Mouse (Mus musculus) B cell, adult 67 days (primary cell): ENCODE data around the gene Tex19.1. TPM values are rescaled to one million over a fixed set of nuclear protein-coding genes. Genes with fewer than 3 reads are reported as not detected.

Experiments used
- total RNA-seq, 2 experiments: library from RNA; stranded (reverse); gene quantifications; 4 replicates each; pipeline ENCODE4 v1.2.4; 2023

The Tex19.1 gene
- total RNA-seq, result not detected

DNA sequence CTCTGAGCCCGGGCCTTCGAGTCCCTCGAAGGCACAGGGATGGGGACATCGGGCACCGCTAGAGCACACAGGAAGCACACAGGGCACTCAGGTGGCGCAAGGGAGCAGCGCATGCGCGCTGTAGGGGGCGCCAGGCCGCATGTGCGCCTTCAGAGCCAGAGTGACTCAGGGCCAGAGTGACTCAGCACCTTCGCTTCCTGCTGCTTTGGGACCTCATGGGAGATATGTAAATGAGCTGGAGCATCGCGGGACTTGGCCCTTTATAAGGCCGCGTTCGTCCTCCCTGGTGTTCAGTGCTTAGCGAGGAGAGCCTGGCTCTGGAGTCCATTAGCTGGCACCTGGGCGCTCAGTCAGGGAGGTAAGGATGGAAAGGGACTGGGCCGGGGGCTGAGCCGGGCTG, at the start of gene Tex19.1:
Gene Tex19.1 (plus strand): TSS at position 279 of the 400 bp plus-strand sequence.

DNA sequence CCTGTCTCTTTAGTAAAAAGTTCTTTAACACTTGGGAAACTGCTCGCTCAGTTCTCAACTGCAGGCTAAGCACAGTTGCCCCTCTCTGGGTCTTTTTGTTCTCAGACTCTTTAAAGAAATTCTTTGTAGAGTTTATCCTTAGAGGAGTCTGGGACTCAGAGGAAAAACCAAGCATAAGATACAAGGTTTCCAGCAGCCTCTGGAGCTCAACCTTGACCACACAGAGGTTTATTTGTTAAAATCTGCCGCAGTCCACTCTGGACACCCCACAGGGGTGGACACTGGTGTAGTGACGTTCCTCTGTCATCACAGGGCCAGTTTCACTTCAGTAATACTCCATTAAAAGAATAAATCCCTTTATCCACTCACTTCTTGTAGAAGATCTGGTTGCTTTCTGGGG, 27.4 kb upstream of the Tex19.1 start, which contains the start of gene Tex19.2:
Gene Tex19.2 (minus strand): TSS at position 101 of the 400 bp plus-strand sequence.

DNA sequence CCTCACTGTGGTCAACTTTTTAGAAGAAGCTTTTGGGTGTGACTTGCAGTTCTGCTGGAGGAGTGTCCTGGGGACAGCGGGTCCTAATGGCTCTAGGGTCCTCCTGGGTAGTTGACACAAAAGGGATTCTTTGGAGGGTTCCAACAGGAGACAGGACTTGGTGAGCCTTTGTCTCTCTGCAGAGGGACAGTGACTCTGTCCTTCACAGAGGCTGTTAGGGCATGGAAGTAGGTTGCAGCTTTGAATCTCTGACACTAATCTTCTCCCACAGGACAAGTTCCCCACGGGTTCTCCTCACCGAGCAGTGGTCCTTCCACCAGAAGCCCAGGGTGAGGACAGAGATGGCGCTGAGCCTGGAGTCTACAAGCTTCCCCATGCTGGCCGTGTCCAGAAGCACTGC, 14.0 kb downstream of the Tex19.1 start, which contains the start of gene Uts2r:
Gene Uts2r (plus strand): TSS at position 301 of the 400 bp plus-strand sequence.

Other genes with a start within 250 kb of the Tex19.1 start
- gene Ccdc57, start 213.3 kb upstream of the Tex19.1 start, total RNA-seq, result 1 to 10 TPM in 1 of 2 experiments, under 1 TPM in 1; 0.83 to 1.4 TPM
- gene Slc16a3, start 197.7 kb upstream of the Tex19.1 start, total RNA-seq, result 1 to 10 TPM in 1 of 2 experiments, under 1 TPM in 1; 0.65 to 2.3 TPM
- 100 to 1,000 TPM; 134 to 142 TPM for gene Csnk1d, start 154.8 kb upstream of the Tex19.1 start, total RNA-seq
- gene Cd7, start 106.7 kb upstream of the Tex19.1 start, total RNA-seq, result 1 to 10 TPM; 6.8 to 9.7 TPM
- gene Sectm1b, start 82.6 kb upstream of the Tex19.1 start, total RNA-seq, result not detected
- not detected for gene Sectm1a, start 64.9 kb upstream of the Tex19.1 start, total RNA-seq
- not detected for gene Tex19.2, start 27.5 kb upstream of the Tex19.1 start, total RNA-seq
- gene Uts2r, start 14.1 kb downstream of the Tex19.1 start, total RNA-seq, result not detected
- gene Hexdc, start 58.3 kb downstream of the Tex19.1 start, total RNA-seq, result 10 to 100 TPM; 16.7 to 21.5 TPM
- 10 to 100 TPM; 10.5 to 11.7 TPM for gene Ogfod3, start 58.6 kb downstream of the Tex19.1 start, total RNA-seq
- 100 to 1,000 TPM; 118 to 135 TPM for gene Cybc1, start 83.2 kb downstream of the Tex19.1 start, total RNA-seq
- gene Narf, start 91.1 kb downstream of the Tex19.1 start, total RNA-seq, result 10 to 100 TPM; 62.0 to 66.2 TPM
- 10 to 100 TPM; 40.8 to 48.4 TPM for gene Foxk2, start 113.8 kb downstream of the Tex19.1 start, total RNA-seq
- 10 to 100 TPM; 52.6 to 59.7 TPM for gene Wdr45b, start 208.3 kb downstream of the Tex19.1 start, total RNA-seq
- gene Rab40b, start 242.1 kb downstream of the Tex19.1 start, total RNA-seq, result not detected